Mouse (Mus musculus) cerebellum, adult 2 months (tissue): ENCODE data around the gene Cry1. TPM values are rescaled to one million over a fixed set of nuclear protein-coding genes. Genes with fewer than 3 reads are reported as not detected.
A peak's percentile ranks its signal among the peaks of the same experiment; 100 is the strongest.

Experiments
- DNase-seq, 2 experiments: peaks; one replicate each; pipeline ENCODE4 v3.0.0; 2021
- H3K27ac ChIP-seq: fragments of 200-500 bp; 2 replicates; pipeline ENCODE4 v1.5.1; 2012; ENCODE audit warnings: low read length, control low read depth, inconsistent platforms; ENCODE audit not compliant: insufficient read depth
- H3K27me3 ChIP-seq: fragments of 200-500 bp; 2 replicates; pipeline ENCODE4 v1.6.1; 2012; ENCODE audit warnings: inconsistent platforms, mild to moderate bottlenecking, low read length, moderate library complexity; ENCODE audit not compliant: control insufficient read depth, insufficient read depth
- H3K4me1 ChIP-seq: fragments of 200-500 bp; 2 replicates; pipeline ENCODE4 v1.6.1; 2011; ENCODE audit warnings: low read length; ENCODE audit not compliant: control insufficient read depth, insufficient read depth
- H3K4me3 ChIP-seq: fragments of 200-500 bp; replicated peaks from 2 replicates; pipeline ENCODE3; 2011; ENCODE audit warnings: mild to moderate bottlenecking, low read depth, low read length, control low read depth; ENCODE audit not compliant: insufficient read depth
- CTCF ChIP-seq: fragments of 200-500 bp; IDR thresholded peaks from 2 replicates; pipeline ENCODE4 v1.5.1; 2011; ENCODE audit warnings: low read depth, mild to moderate bottlenecking, control low read depth, low read length, moderate library complexity, borderline replicate concordance; ENCODE audit not compliant: insufficient read depth
- POLR2A ChIP-seq: fragments of 200-500 bp; IDR thresholded peaks from 2 replicates; pipeline ENCODE4 v1.6.1; 2011; ENCODE audit warnings: low read length, control low read depth, borderline replicate concordance; ENCODE audit not compliant: insufficient read depth
- WGBS: fragments of 180-500 bp; shearing (Covaris S2); methylation state at CpG from one replicate; pipeline ENCODE4 v1.1.7; 2018; 5-methylcytosine and 5-hydroxymethylcytosine counted together
- polyA plus RNA-seq: library from polyadenylated mRNA; depleted of rRNA; stranded (reverse); fragments of >200 nt; gene quantifications from 2 replicates; pipeline ENCODE4 v1.2.3, GENCODE M21; 2012

Gene Cry1
- polyA plus RNA-seq, 1 experiment = 24.6 TPM

DNA sequence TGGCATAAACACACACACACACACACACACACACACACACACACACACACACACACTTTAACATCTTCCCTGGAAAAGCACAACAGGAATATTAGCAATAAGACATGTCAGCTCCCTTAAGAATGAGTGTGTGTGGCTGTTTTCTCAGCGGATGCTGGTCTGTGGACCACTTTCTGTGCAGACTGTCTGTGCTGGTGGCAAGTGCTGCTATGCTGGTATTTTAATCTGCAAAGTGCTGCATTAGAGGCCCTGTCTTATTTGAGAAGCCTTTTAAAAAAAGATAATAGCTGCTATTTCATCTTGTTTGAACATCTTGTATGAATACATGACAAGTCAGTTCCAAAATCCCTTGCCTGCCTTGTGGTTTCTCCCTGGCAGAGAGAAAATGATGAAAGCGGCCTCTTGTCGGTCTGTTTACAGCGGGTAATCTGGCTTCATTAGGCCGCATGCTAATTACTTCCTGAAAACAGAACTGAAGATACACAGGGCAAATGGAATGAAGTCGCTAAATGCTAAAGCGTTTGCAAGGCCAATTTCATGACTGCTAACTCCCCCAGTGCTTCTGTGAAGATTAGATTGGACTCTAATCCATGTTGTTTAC, 19.5 kb upstream of the Cry1 start:
- no peak for DNase-seq
- 57% methylated on average over 7 of the region's 7 CpGs for WGBS
- Histone ChIP-seq H3K4me3 (no peak overlapping the region), H3K4me1 (no peaks in the 10 kb centered on the region), H3K27ac (no peak overlapping the region), H3K27me3 (no peaks in the 10 kb centered on the region)
- TF ChIP-seq CTCF (no peak), POLR2A (no peak)

DNA sequence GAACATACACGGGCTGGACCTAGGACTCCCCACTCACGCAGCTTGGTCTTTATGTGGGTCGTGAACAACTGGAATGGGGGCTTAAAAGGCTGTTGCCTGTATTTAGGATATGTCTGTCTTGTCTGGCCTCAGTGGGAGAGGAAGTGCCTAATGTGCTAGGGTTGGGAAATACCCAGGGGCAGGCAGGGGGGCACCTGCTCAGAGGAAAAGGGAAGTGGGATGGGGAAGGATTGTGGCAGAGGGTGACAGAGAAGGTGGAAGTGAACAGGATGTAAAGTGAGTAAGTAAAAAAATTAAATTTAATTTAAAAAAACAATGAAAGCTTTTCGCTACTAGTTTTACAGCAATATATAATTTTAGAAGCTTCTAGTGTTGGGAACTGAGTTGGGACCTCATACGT, 9.7 kb upstream of the Cry1 start:
- TF ChIP-seq CTCF (no peak), POLR2A (no peak)
- Histone ChIP-seq H3K27me3 (no peaks in the 10 kb centered on the region), H3K4me1 (peaks cover 4% of the 10 kb centered on the region; the same call in 1 of the 2 replicates), H3K4me3 (no peak overlapping the region), H3K27ac (no peak overlapping the region)
- 90% methylated on average over 5 of the region's 5 CpGs for WGBS
- no peak for DNase-seq

DNA sequence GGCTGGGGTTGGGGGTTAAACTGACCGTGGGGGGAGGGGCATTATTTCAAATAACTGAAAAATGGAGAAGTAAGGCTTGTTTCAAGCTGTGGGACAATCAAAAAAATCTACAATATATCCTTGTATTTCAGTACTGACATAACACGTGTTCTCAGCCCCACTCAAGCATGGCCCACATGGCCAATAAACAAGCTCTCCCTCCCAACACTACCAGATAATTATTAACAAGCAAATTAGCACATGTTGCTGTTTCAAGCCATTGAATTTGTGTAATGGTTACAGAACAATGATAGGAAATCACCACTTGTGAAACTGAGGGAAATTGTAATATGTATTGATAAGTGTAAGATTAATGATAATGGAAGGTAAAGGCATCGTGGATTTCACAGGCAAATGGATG, 8.5 kb upstream of the Cry1 start:
- no peak for TF ChIP-seq POLR2A
- TF ChIP-seq CTCF = no peak
- Histone ChIP-seq H3K4me3 (no peak overlapping the region), H3K27me3 (no peaks in the 10 kb centered on the region), H3K4me1 (peaks cover 4% of the 10 kb centered on the region; the same call in 1 of the 2 replicates), H3K27ac (no peak overlapping the region)
- no peak for DNase-seq
- 91% methylated on average over 3 of the region's 3 CpGs for WGBS

DNA sequence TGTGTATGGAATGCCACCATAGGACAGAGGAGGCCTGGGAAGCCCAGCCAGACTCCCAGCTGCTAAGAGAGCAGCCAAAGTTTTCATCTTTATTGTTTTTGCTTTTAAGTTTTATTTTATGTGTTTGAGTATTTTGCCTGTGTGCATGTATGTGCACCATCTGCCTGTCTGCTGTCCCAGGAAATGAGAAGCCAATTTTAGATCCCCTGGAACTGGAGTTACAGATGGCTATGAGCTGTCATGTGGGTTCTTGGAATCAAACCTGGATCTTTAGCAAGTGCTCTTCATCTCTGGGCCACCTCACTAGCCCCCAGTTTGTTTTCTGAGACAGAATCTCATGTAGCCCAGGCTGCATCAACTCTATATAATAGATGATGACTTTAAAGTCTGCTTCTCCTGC, 5.8 kb upstream of the Cry1 start:
- DNase-seq = peak; percentile 30 to 61
- no peak overlapping the region; the same call in 1 of the 2 replicates for H3K27ac ChIP-seq
- H3K4me1 ChIP-seq = peaks cover 9% of the 10 kb centered on the region; the same call in 1 of the 2 replicates
- H3K27me3 ChIP-seq = no peaks in the 10 kb centered on the region
- TF ChIP-seq CTCF = no peak
- TF ChIP-seq POLR2A = no peak
- H3K4me3 ChIP-seq = no peak overlapping the region

DNA sequence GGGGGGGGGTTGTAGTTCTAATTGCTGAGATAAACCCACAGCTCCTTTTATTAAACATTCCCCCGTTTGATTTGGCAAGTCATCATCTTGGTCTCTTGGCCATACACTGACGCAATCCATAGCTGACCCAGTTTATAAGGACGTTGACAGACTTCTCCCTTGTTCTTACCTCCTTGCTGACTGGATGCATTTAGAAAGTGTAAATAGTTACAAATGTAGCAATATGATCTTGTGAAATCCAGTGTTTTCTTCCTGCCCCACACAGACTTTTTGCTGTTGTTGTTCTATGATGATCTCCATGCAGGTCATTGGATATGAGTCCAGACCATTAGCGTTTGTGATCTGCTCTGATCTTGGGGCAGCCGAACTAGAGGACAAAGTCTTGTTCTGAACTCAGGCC, 5.1 kb upstream of the Cry1 start:
- H3K4me3 ChIP-seq = no peak overlapping the region
- H3K4me1 ChIP-seq = peaks cover 9% of the 10 kb centered on the region; the same call in 1 of the 2 replicates
- TF ChIP-seq CTCF (no peak), POLR2A (no peak)
- 62% methylated on average over 5 of the region's 5 CpGs for WGBS
- H3K27me3 ChIP-seq = no peaks in the 10 kb centered on the region
- DNase-seq = no peak
- no peak overlapping the region for H3K27ac ChIP-seq

DNA sequence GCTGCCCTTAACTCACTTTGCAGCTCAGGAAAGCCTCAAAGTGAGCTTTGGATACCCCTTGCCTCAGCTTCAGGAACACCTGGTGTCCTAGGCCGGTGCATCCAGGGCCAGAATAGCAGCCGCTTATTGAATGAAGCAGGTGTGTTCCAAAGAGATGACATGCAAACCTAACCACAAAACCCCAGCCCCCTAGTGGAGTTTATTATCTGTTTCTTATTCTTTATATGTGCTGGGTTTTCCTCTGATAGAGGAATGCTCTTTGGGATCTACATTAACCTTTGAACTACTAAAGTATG, 1.6 kb upstream of the Cry1 start:
- H3K27me3 ChIP-seq = no peaks in the 10 kb centered on the region
- H3K4me3 ChIP-seq = no peak overlapping the region
- no peak for DNase-seq
- H3K27ac ChIP-seq = no peak overlapping the region
- TF ChIP-seq CTCF (no peak), POLR2A (no peak)
- 82% methylated on average over 2 of the region's 2 CpGs for WGBS
- H3K4me1 ChIP-seq = peaks cover 12% of the 10 kb centered on the region; the same call in 1 of the 2 replicates

DNA sequence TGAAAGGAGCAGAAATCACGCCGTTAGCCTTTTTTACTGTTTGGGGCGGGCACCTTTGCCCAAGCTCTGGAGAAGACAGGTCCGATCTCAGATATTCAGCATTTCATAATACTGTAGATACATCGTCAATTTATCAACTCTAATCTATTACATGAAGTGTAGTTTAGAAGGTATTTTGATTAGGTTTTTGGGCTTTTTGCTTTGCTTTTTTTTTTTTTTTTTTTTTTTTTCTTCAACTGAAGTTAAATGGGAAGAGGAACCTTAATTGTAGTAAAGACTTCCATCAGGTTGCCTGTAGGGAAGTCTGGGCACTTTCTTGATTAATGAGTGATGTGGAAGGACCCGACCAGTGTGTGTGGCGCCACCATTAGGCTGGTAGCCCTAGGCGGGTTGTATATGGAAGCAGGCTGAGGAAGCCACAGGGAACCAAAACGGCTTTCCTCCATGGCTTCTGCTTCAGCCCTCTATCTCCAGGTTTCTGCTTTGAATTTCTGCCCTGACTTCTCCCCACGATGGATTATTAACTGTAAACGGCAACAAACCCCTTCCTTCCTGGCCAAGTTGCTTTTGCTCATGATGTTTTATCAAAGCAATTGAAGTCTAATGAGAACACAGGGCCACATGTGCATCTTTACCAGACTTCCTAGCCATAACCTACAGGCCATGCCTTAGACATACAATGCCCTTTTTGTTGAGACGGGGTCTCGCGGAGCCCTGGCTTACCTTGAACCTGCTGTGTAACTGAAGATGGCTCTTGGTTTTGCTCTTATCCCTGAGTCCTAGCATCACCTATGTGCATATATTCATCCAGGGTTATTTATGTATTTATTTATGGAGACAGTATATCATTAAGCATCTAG, 1.0 kb upstream of the Cry1 start:
- Histone ChIP-seq H3K4me3 (peak overlapping the region; percentile 95), H3K4me1 (peaks cover 11% of the 10 kb centered on the region; the same call in 1 of the 2 replicates), H3K27ac (peak overlapping the region; percentile 94), H3K27me3 (no peaks in the 10 kb centered on the region)
- 22% methylated on average over 14 of the region's 14 CpGs for WGBS
- TF ChIP-seq POLR2A = no peak
- TF ChIP-seq CTCF = peak; percentile 6; the same call in 1 of the 2 replicates
- peak; percentile 52 to 61 for DNase-seq

DNA sequence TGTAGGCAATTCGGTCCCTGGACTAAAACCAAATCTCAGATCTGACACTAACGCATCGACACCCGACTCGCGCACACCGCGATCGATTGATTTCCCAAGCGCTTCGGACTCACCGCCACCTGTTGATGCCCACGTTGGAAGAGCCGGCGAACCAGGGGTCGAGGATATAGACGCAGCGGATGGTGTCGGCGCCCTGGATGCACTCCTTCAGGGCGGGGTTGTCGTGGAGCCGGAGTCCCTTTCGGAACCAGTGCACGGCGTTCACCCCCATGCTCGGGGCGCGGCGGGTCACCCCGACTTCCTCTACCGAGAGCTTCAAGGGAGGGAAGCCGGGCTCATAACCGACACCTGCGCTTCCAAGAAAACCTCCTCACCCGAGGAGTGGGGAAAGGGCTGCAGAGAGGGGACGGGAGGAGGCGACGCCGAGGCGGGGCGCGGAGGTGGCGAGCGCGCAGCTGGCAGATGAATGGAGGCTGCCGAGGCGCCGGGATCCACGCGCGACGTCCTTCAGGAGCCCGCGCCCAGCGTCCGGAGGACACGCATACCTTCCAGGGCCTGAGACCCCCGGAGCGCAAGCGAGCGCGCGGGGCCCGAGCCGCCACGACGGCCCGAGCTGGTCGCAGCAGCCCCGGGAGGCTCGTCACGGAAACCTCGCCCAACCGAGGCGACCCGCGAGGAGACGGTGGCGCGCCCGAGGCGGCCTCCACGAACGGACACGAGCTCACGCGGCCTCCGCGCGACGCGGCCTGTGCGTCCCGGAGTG, 482 bp downstream of the Cry1 start:
- peak in 1 of 2 experiments; percentile 48 for DNase-seq
- Histone ChIP-seq H3K27ac (peak overlapping the region; percentile 83), H3K27me3 (no peaks in the 10 kb centered on the region), H3K4me3 (peak overlapping the region; percentile 95), H3K4me1 (peaks cover 9% of the 10 kb centered on the region; the same call in 1 of the 2 replicates)
- TF ChIP-seq CTCF = no peak
- TF ChIP-seq POLR2A = no peak
- WGBS = under 1% methylated on average over 95 of the region's 95 CpGs
